Mouse (Mus musculus) left cerebral cortex, postnatal 14 days (tissue): ENCODE measurements around the gene Vmn1r104. TPM values are rescaled to one million over a fixed set of nuclear protein-coding genes. Genes with fewer than 3 reads are reported as not detected.
"Not testable (repeated sequence)": the region's sequence is repeated elsewhere in the genome, so short reads cannot be mapped to it uniquely, and the experiment has no call there.

ENCODE experiments used
- DNase-seq, 2 experiments: peaks; one replicate each; pipeline ENCODE4 v3.0.0; 2021 to 2022; ENCODE audit warnings: low spot score in 2 of 2, mixed read lengths in 1 of 2
- intact Hi-C: fragments of 180-260 bp; cut with DNase I; formaldehyde crosslinking; loops from one replicate; pipeline ENCODE4 v1.15.1; 2025
- long read RNA-seq, 2 experiments: library from polyadenylated mRNA; stranded (forward); transcript quantifications; one replicate each; pipeline ENCODE4 v2.0.0; 2021
- total RNA-seq, 2 experiments: library from RNA; stranded (reverse); gene quantifications; 2 replicates each; pipeline ENCODE4 v1.2.3; 2021

Gene Vmn1r104
- total RNA-seq: not detected
- long read RNA-seq, experiment 1: 0 reads
- long read RNA-seq, experiment 2: 0 reads

GRCm38 (mm10) chr7:20533537-20533936 lies at the start of gene Vmn1r104:
Gene Vmn1r104 (plus strand): TSS chr7:20533837.
- intact Hi-C loops, DNase-seq: not testable (repeated sequence)

GRCm38 (mm10) chr7:20510434-20510833 lies 23.2 kb upstream of the Vmn1r104 start, which contains the start of gene Vmn1r103:
Gene Vmn1r103 (minus strand): TSS chr7:20510534.
- intact Hi-C loops, DNase-seq: not testable (repeated sequence)

GRCm38 (mm10) chr7:20545657-20546056 lies 12.0 kb downstream of the Vmn1r104 start, which contains the start of gene Gm5726:
Gene Gm5726 (minus strand): TSS chr7:20545757.
- DNase-seq, intact Hi-C loops: not testable (repeated sequence)

- intact Hi-C loops: not testable (repeated sequence)
These were observed 42.5 kb downstream of the Vmn1r104 start, which contains the start of gene Gm4141 for GRCm38 (mm10) chr7:20576141-20576540. Gene Gm4141 (minus strand): TSS chr7:20576241.

More at GRCm38 (mm10) chr7:20576141-20576540, 42.5 kb downstream of the Vmn1r104 start, which contains the start of gene Gm4141:
- not testable (repeated sequence) for DNase-seq

Other genes starting within 250 kb of the Vmn1r104 start
- not detected for gene Gm4133, start 199.8 kb upstream of the Vmn1r104 start, total RNA-seq
- not detected for gene Gm5728, start 158.4 kb upstream of the Vmn1r104 start, total RNA-seq
- gene Vmn1r100, start 115.9 kb upstream of the Vmn1r104 start, total RNA-seq: not detected
- gene Vmn1r101, start 91.2 kb upstream of the Vmn1r104 start, total RNA-seq: not detected
- gene Gm10670, start 58.9 kb upstream of the Vmn1r104 start, total RNA-seq: not detected
- gene Vmn1r103, start 23.3 kb upstream of the Vmn1r104 start, total RNA-seq: not detected
- not detected for gene Gm5726, start 11.9 kb downstream of the Vmn1r104 start, total RNA-seq
- not detected for gene Gm4141, start 42.4 kb downstream of the Vmn1r104 start, total RNA-seq
- gene Gm4513, start 65.2 kb downstream of the Vmn1r104 start, total RNA-seq: not detected
- not detected for gene Vmn1r107, start 135.1 kb downstream of the Vmn1r104 start, total RNA-seq
- not detected for gene Vmn1r111, start 169.4 kb downstream of the Vmn1r104 start, total RNA-seq
- not detected for gene Gm10668, start 196.8 kb downstream of the Vmn1r104 start, total RNA-seq
- gene Vmn1r112, start 237.3 kb downstream of the Vmn1r104 start, total RNA-seq: not detected